Mouse (Mus musculus) kidney, adult 2 months (tissue): ENCODE measurements at regions not wholly inside any gene's neighbourhood (a gene's known extent, or its start where the extent isn't known, plus 50 kb on each side); places are given as distances from the start of the nearest gene placed in this dataset.

Experiments
- CTCF ChIP-seq: fragments of 200-500 bp; conservative IDR thresholded peaks from 2 replicates; pipeline ENCODE4 v1.5.1; 2011; ENCODE audit warnings: low read depth, mild to moderate bottlenecking, control low read depth, low read length, moderate library complexity, mixed read lengths; ENCODE audit not compliant: insufficient read depth, insufficient read length
- POLR2A ChIP-seq: fragments of 200-500 bp; IDR thresholded peaks from one replicate; pipeline ENCODE4 v1.6.1; 2011; ENCODE audit warnings: low read depth, low read length, control low read depth

DNA sequence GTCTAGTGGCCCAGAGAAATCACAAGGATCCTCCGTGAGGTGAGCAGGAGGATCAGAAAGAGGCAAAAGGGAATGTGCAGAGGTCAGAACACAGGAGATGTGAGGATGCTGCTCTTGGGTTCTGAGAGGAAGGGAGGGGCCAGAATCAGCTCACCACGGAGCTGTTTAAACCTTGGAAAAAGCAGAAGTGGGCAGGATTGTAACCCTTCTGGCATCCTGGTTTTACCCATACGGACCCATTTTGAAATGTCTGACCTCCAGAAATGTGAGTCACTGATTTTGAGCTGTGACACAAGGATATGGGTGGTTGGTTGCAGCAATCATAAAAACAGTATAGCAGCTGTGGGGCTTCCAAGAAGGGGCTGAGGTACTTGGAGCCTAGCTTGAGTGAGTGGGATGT, 56.6 kb upstream of the Laptm4a start:
- TF ChIP-seq CTCF (no peak), POLR2A (no peak)
